Mouse (Mus musculus) heart, embryonic 15.5 days (tissue): Measurements from ENCODE around the gene Gga1. TPM values are rescaled to one million over a fixed set of nuclear protein-coding genes. Genes with fewer than 3 reads are reported as not detected.
"Not testable (repeated sequence)": the region's sequence is repeated elsewhere in the genome, so short reads cannot be mapped to it uniquely, and the experiment has no call there.

Experiments used
- ATAC-seq: fragments of 200-750 bp; cut with Nextera tagmentation; replicated peaks from 2 replicates; pipeline ENCODE4 v1.8.0; 2017; ENCODE audit warnings: low read depth, moderate TSS enrichment; ENCODE audit not compliant: insufficient number of reproducible peaks, insufficient read depth, low FRiP score
- H3K27ac ChIP-seq: fragments of 300-500 bp; sonication (generic); 2 replicates; pipeline ENCODE4 v1.5.1; 2015; ENCODE audit warnings: mild to moderate bottlenecking, inconsistent platforms
- H3K27me3 ChIP-seq: fragments of 300-500 bp; sonication (generic); 2 replicates; pipeline ENCODE4 v1.6.1; 2015; ENCODE audit warnings: inconsistent platforms
- H3K36me3 ChIP-seq: fragments of 300-500 bp; sonication (generic); 2 replicates; pipeline ENCODE4 v1.6.1; 2015; ENCODE audit warnings: mild to moderate bottlenecking, inconsistent platforms
- H3K4me1 ChIP-seq: fragments of 300-500 bp; sonication (generic); replicated peaks from 2 replicates; pipeline ENCODE4 v1.6.1; 2015; ENCODE audit warnings: inconsistent platforms
- H3K4me2 ChIP-seq: fragments of 300-500 bp; sonication (generic); 2 replicates; pipeline ENCODE4 v1.6.1; 2015; ENCODE audit warnings: inconsistent platforms, mild to moderate bottlenecking, moderate library complexity
- H3K4me3 ChIP-seq: fragments of 300-500 bp; sonication (generic); 2 replicates; pipeline ENCODE4 v1.5.1; 2015; ENCODE audit warnings: mild to moderate bottlenecking, inconsistent platforms
- H3K9ac ChIP-seq: fragments of 300-500 bp; sonication (generic); 2 replicates; pipeline ENCODE4 v1.6.1; 2015; ENCODE audit warnings: mild to moderate bottlenecking, inconsistent platforms
- H3K9me3 ChIP-seq: fragments of 300-500 bp; sonication (generic); replicated peaks from 2 replicates; pipeline ENCODE4 v1.6.1; 2016; ENCODE audit warnings: inconsistent platforms
- WGBS: fragments of 180-500 bp; shearing (Covaris S2); methylation state at CpG from one replicate; pipeline ENCODE4 v1.1.7; 2015; ENCODE audit warnings: mixed read lengths; 5-methylcytosine and 5-hydroxymethylcytosine counted together
- polyA plus RNA-seq: library from polyadenylated mRNA; unstranded; fragments of >200 nt; fragmentation: Nextera tagmentation; extraction: Ambion mirVana; gene quantifications from 2 replicates; pipeline ENCODE4 v1.2.1, GENCODE M21; 2015

Gene Gga1
- polyA plus RNA-seq, 1 experiment from 2014 or later: 39.7 TPM

- H3K27ac ChIP-seq: peak overlapping the region; percentile 100
- no peaks in the 10 kb centered on the region for H3K9me3 ChIP-seq
- peaks cover 37% of the 10 kb centered on the region for H3K4me1 ChIP-seq
- H3K4me2 ChIP-seq: peak overlapping the region; percentile 81
- H3K36me3 ChIP-seq: peaks cover 21% of the 10 kb centered on the region
- under 1% methylated on average over 17 of the region's 17 CpGs for WGBS
- H3K4me3 ChIP-seq: peak overlapping the region; percentile 88
- peak overlapping the region; percentile 91 for H3K9ac ChIP-seq
- no peaks in the 10 kb centered on the region for H3K27me3 ChIP-seq
- ATAC-seq: no peak
Measured at GRCm38 (mm10) chr15:78877810-78878390, 910 bp downstream of the Gga1 start.

- peak overlapping the region; percentile 9; the same call in 1 of the 2 replicates for H3K4me2 ChIP-seq
- not testable (repeated sequence) for ATAC-seq, H3K27me3 ChIP-seq, H3K4me3 ChIP-seq, H3K9ac ChIP-seq, H3K9me3 ChIP-seq
- WGBS: 45% methylated on average over 7 of the region's 7 CpGs
- peaks cover 31% of the 10 kb centered on the region for H3K36me3 ChIP-seq
- 0 out of 2 replicates have a peak overlapping the region, but pooled peaks have one; percentile 7 for H3K27ac ChIP-seq
- peaks cover 37% of the 10 kb centered on the region for H3K4me1 ChIP-seq
Measured at GRCm38 (mm10) chr15:78878792-78879516, 2.0 kb downstream of the Gga1 start.

- Histone ChIP-seq H3K9ac (no peak overlapping the region), H3K36me3 (peaks cover 43% of the 10 kb centered on the region), H3K27ac (no peak overlapping the region), H3K4me2 (no peak overlapping the region), H3K9me3 (no peaks in the 10 kb centered on the region), H3K4me1 (peaks cover 35% of the 10 kb centered on the region), H3K4me3 (no peak overlapping the region), H3K27me3 (no peaks in the 10 kb centered on the region)
- WGBS: 87% methylated on average over 8 of the region's 8 CpGs
- ATAC-seq: no peak
Measured at GRCm38 (mm10) chr15:78880432-78880831, 3.4 kb downstream of the Gga1 start.

GRCm38 (mm10) chr15:78881828-78882227 is 4.8 kb downstream of the Gga1 start:
- no peak for ATAC-seq
- Histone ChIP-seq H3K4me1 (peaks cover 23% of the 10 kb centered on the region), H3K27me3 (no peaks in the 10 kb centered on the region), H3K9ac (no peak overlapping the region), H3K4me2 (no peak overlapping the region), H3K4me3 (no peak overlapping the region), H3K36me3 (peaks cover 56% of the 10 kb centered on the region), H3K27ac (no peak overlapping the region), H3K9me3 (no peaks in the 10 kb centered on the region)
- WGBS: 77% methylated on average over 3 of the region's 3 CpGs

GRCm38 (mm10) chr15:78889401-78889853 is 12.4 kb downstream of the Gga1 start:
- H3K9ac ChIP-seq: no peak overlapping the region
- WGBS: 38% methylated on average over 13 of the region's 13 CpGs
- H3K27me3 ChIP-seq: no peaks in the 10 kb centered on the region
- H3K4me1 ChIP-seq: peaks cover 40% of the 10 kb centered on the region
- 0 out of 2 replicates have a peak overlapping the region, but pooled peaks have one; percentile 44 for H3K27ac ChIP-seq
- no peak overlapping the region for H3K4me3 ChIP-seq
- H3K36me3 ChIP-seq: peaks cover 65% of the 10 kb centered on the region
- no peak for ATAC-seq
- H3K9me3 ChIP-seq: no peaks in the 10 kb centered on the region
- H3K4me2 ChIP-seq: no peak overlapping the region

GRCm38 (mm10) chr15:78892440-78892839 is 15.4 kb downstream of the Gga1 start:
- no peak overlapping the region for H3K9ac ChIP-seq
- 36% methylated on average over 7 of the region's 7 CpGs for WGBS
- ATAC-seq: 0 out of 2 replicates have a peak, but pooled peaks have one; percentile 5

GRCm38 (mm10) chr15:78894726-78895125 is 17.7 kb downstream of the Gga1 start:
- 61% methylated on average over 13 of the region's 13 CpGs for WGBS
- no peak for ATAC-seq

More at GRCm38 (mm10) chr15:78892440-78892839, 15.4 kb downstream of the Gga1 start:
- Histone ChIP-seq H3K36me3 (peaks cover 38% of the 10 kb centered on the region; the same call in 1 of the 2 replicates), H3K9me3 (no peaks in the 10 kb centered on the region), H3K4me1 (peaks cover 64% of the 10 kb centered on the region), H3K4me2 (no peak overlapping the region), H3K27ac (no peak overlapping the region), H3K4me3 (no peak overlapping the region), H3K27me3 (no peaks in the 10 kb centered on the region)

GRCm38 (mm10) chr15:78895741-78896140 is 18.8 kb downstream of the Gga1 start:
- peak overlapping the region; percentile 59; the same call in 1 of the 2 replicates for H3K27ac ChIP-seq
- H3K4me1 ChIP-seq: peaks cover 77% of the 10 kb centered on the region

More at GRCm38 (mm10) chr15:78894726-78895125, 17.7 kb downstream of the Gga1 start:
- Histone ChIP-seq H3K36me3 (peaks cover 27% of the 10 kb centered on the region; the same call in 1 of the 2 replicates), H3K27ac (peak overlapping the region; percentile 59), H3K4me3 (no peak overlapping the region), H3K4me1 (peaks cover 71% of the 10 kb centered on the region), H3K9ac (no peak overlapping the region), H3K4me2 (no peak overlapping the region), H3K27me3 (no peaks in the 10 kb centered on the region), H3K9me3 (no peaks in the 10 kb centered on the region)

GRCm38 (mm10) chr15:78896149-78896548 is 19.2 kb downstream of the Gga1 start:
- H3K27me3 ChIP-seq: no peaks in the 10 kb centered on the region
- H3K4me1 ChIP-seq: peaks cover 82% of the 10 kb centered on the region
- 68% methylated on average over 3 of the region's 3 CpGs for WGBS
- H3K27ac ChIP-seq: peak overlapping the region; percentile 29
- no peaks in the 10 kb centered on the region for H3K9me3 ChIP-seq
- H3K4me2 ChIP-seq: no peak overlapping the region
- H3K9ac ChIP-seq: peak overlapping the region; percentile 12; the same call in 1 of the 2 replicates
- ATAC-seq: no peak
- peaks cover 21% of the 10 kb centered on the region; the same call in 1 of the 2 replicates for H3K36me3 ChIP-seq
- no peak overlapping the region for H3K4me3 ChIP-seq

More at GRCm38 (mm10) chr15:78895741-78896140, 18.8 kb downstream of the Gga1 start:
- Histone ChIP-seq H3K36me3 (peaks cover 25% of the 10 kb centered on the region; the same call in 1 of the 2 replicates), H3K4me3 (no peak overlapping the region), H3K4me2 (no peak overlapping the region), H3K27me3 (no peaks in the 10 kb centered on the region), H3K9me3 (no peaks in the 10 kb centered on the region), H3K9ac (peak overlapping the region; percentile 12; the same call in 1 of the 2 replicates)
- 69% methylated on average over 2 of the region's 2 CpGs for WGBS
- ATAC-seq: no peak

GRCm38 (mm10) chr15:78897488-78897887 is 20.5 kb downstream of the Gga1 start:
- peaks cover 11% of the 10 kb centered on the region; the same call in 1 of the 2 replicates for H3K36me3 ChIP-seq
- no peak for ATAC-seq
- no peak overlapping the region for H3K4me3 ChIP-seq
- H3K27me3 ChIP-seq: no peaks in the 10 kb centered on the region
- H3K4me1 ChIP-seq: peaks cover 80% of the 10 kb centered on the region
- H3K9me3 ChIP-seq: no peaks in the 10 kb centered on the region
- H3K9ac ChIP-seq: no peak overlapping the region
- no peak overlapping the region for H3K4me2 ChIP-seq
- H3K27ac ChIP-seq: 0 out of 2 replicates have a peak overlapping the region, but pooled peaks have one; percentile 19
- 80% methylated on average over 4 of the region's 4 CpGs for WGBS

GRCm38 (mm10) chr15:78898507-78899001 is 21.6 kb downstream of the Gga1 start:
- peak overlapping the region; percentile 64 for H3K27ac ChIP-seq
- 43% methylated on average over 6 of the region's 6 CpGs for WGBS
- H3K9ac ChIP-seq: peak overlapping the region; percentile 2; the same call in 1 of the 2 replicates
- ATAC-seq: no peak
- H3K9me3 ChIP-seq: no peaks in the 10 kb centered on the region
- H3K4me2 ChIP-seq: peak overlapping the region; percentile 75
- peaks cover 14% of the 10 kb centered on the region for H3K36me3 ChIP-seq
- no peaks in the 10 kb centered on the region for H3K27me3 ChIP-seq
- peak overlapping the region; percentile 67 for H3K4me3 ChIP-seq
- H3K4me1 ChIP-seq: peaks cover 79% of the 10 kb centered on the region
